Mouse (Mus musculus) heart, postnatal 25 days (tissue): ENCODE data around the gene Phf5a. TPM values are rescaled to one million over a fixed set of nuclear protein-coding genes. Genes with fewer than 3 reads are reported as not detected.

Experiments used
- DNase-seq: peaks from one replicate; pipeline ENCODE4 v3.0.0; 2022; ENCODE audit warnings: low spot score
- intact Hi-C: fragments of 180-260 bp; cut with DNase I; formaldehyde crosslinking; loops from one replicate; pipeline ENCODE4 v1.15.1; 2025
- total RNA-seq, 2 experiments: library from RNA; stranded (reverse); gene quantifications; 2 replicates each; pipeline ENCODE4 v1.2.3; 2021

The Phf5a gene
- total RNA-seq, 2 experiments from 2014 or later: 29.7 to 38.0 TPM

DNA sequence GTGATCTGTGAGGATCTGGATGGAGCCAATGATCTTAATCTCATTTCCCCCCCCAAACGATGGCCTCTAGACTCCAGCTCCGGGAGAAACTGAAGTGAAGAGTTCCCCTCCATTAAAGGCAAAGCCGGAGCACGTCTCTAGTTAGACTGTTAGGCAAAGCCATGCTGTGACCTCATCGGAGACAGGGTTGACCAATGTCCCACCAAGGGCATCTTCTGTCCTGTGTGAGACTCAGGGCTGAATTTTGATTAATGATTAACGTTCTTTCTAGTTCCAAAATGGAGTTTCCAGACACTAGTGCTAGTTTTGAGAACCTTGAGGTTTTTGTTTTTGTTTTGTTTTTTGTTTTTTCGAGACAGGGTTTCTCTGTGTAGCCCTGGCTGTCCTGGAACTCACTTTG, 18.6 kb downstream of the Phf5a start:
- intact Hi-C loops: no loop called here
- no peak for DNase-seq

DNA sequence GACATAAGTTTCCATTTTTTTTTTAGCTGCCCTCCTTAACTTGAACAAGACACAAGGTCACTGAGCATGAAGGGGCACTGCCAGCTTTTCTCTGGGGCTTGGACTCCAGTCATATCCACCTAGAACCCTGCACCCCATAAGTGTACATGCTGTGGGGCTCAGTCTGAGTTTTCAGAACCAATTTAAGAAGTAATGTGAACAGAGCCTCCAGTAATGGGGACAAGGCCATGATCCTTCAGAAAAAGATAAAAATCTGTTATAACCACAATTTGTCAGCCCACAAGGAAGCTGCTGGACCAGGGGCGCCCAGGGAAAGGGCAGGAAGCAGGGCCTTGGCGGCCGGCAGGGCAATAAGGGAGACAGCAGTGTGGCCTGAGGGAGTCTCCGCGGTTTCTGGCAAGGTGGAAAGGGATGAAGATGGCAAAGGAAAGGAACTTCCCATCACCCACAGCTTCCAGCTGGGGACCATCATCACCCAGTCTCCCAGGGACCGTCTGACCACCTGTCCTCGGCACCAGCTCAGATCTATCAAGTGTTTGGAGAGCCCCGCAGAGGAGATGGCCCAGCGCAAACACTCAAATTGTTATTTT, 19.2 kb downstream of the Phf5a start:
- DNase-seq: no peak
- intact Hi-C loops: no loop called here

DNA sequence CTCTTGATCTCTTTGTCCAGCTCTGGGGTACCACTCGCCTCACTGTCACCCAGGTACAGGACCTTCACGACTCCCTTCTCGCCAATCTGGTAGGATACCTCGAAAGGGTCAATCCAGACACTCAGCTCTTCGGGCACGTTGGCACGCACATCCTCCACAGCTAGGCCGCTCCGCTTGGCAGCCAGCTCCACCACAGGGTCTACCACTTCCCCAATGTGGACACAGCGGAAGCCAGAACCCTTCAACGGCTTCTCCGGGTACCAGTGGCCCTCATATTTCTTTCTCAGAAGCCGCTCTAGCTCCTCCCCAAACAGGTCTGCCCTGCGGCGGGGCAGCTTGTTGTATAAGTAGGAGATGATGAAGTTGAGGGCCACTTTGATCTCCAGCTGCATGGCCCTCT, 20.3 kb downstream of the Phf5a start:
- no peak for DNase-seq

DNA sequence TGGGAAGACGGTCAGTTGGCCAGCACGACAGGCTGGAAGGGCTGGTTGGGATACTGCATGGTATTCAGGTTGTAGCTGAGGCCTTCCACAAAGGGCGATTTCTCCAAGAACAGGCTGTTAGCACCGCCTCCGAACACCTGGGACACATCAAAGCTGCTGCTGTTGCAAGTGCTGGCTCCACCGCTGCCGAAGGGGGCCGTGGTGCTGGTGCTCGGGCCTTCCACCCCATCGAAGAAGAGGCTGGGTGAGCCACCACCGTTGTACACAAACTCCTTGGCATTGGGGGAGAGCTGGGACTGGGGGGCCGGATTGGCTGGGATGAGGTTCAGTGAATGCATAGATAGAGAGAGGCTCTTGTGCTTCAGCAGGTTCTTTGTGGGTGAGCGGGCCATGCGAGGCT, 21.0 kb downstream of the Phf5a start:
- DNase-seq: no peak
- intact Hi-C loops: no loop called here

More for the DNA sequence above, 20.3 kb downstream of the Phf5a start:
- intact Hi-C loops: no loop called here

DNA sequence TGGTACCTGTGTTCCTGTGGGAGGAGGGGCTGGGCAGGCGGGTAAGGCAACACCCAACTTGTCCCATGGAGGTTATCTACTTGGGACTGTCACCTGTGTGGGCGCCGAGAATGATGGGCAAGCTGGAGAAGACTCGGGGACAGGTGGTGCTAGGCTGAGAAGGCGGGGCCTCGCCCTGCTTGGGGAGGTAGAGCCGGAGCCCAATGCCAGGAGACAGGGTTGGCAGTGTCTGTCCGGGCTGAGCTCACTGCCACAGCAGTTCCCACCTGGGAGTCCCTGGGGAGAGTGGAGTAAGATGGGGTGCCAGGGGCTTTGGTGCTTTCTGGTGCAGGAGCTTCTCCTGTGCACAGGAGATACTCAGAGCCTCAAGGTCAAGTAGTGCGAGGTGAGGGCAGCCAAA, 22.6 kb downstream of the Phf5a start:
- intact Hi-C loops: no loop called here
- DNase-seq: no peak

GRCm38 (mm10) chr15:81848301-81848700, 23.4 kb downstream of the Phf5a start:
- intact Hi-C loops: no loop called here
- DNase-seq: no peak

GRCm38 (mm10) chr15:81847861-81848260, 23.9 kb downstream of the Phf5a start:
- no peak for DNase-seq
- intact Hi-C loops: no loop called here

DNA sequence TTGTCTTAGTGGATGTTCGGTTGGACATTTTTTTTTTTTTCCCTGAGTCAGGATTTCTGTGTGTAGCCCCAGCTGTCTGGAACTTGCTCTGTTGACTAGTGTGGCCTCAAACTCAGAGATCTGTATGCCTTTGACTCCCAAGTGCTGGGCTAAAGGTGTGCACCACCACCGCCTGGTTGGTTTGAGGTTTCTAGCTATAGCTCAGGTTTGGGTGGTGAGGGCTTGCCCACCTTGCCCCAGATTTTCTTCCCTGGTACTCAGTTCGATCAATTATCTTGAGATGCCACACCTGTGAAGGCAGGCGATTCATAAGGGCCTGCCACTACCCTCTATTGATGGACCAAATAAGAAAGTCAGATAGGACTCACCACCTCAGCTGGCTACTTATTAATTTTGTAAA, 24.6 kb downstream of the Phf5a start:
- intact Hi-C loops: no loop called here
- DNase-seq: no peak

GRCm38 (mm10) chr15:81846755-81847154, 25.0 kb downstream of the Phf5a start:
- intact Hi-C loops: no loop called here
- no peak for DNase-seq

- peak; percentile 73 for DNase-seq
- intact Hi-C loops: no loop called here
These were observed 26.0 kb downstream of the Phf5a start for GRCm38 (mm10) chr15:81845724-81846123.

GRCm38 (mm10) chr15:81845033-81845625, 26.6 kb downstream of the Phf5a start:
- DNase-seq: no peak
- intact Hi-C loops: no loop called here

GRCm38 (mm10) chr15:81842275-81842674, 29.4 kb downstream of the Phf5a start:
- intact Hi-C loops: no loop called here
- no peak for DNase-seq

DNA sequence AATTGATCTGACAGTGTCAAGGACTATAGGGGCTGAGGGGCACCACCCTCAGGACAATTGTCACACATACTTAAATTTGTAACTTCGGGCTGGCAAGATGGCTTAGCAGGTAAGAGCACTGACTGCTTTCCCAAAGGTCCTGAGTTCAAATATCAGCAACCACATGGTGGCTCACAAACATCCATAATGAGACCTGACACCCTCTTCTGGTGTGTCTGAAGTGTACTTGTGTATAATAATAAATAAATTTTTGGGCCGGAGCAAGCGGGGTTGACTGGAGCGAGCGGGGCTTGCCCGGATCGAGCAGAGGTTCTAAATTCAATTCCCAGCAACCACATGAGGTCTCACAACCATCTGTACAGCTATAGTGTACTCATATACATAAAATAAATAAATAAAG, 31.4 kb downstream of the Phf5a start:
- intact Hi-C loops: no loop called here
- no peak for DNase-seq

- peak; percentile 91 for DNase-seq
- intact Hi-C loops: loop anchor here (2.0 kb wide), 1 partner anchor 19 kb away; the partner anchor contains the start of gene Tob2
These were observed 32.1 kb downstream of the Phf5a start for GRCm38 (mm10) chr15:81839634-81840033.

DNA sequence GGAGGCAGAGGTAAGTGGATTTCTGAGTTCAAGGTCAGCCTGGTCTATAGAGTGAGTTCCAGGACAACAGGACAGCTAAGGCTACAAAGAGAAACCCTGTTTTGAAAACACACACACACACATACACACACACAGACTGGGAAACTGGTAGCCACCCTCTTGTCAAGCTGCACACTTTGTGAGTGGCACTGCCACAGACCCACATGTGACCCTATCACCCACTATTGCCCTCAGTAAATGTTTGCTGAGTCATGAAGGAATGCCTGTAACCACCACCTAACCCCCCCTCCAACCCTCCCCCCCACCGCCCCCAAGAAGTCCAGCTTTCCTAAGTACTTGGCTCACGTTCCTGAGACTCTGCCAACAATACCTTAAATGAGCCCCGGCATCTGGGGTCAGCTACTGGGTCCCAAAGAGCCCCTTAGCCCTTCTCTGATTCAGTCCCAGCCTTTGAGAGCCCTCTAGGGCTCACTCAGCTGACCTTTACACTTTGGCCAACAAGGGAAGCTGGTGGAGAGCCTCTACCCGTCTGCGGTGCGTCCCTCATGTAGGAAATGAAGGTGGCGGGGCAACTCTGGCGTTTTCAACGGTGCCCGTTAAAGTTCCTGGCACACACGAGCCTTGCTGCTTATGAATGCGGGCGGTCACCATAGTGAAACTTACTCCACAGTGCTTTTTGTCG, 33.0 kb downstream of the Phf5a start:
- DNase-seq: no peak
- intact Hi-C loops: loop anchor here (2.0 kb wide), 1 partner anchor 20 kb away; the partner anchor contains the start of gene Tob2

GRCm38 (mm10) chr15:81836966-81837920, 34.5 kb downstream of the Phf5a start:
- DNase-seq: no peak
- intact Hi-C loops: no loop called here

- intact Hi-C loops: no loop called here
- peak; percentile 95 for DNase-seq
These were observed 35.4 kb downstream of the Phf5a start for GRCm38 (mm10) chr15:81836124-81836821.

- intact Hi-C loops: no loop called here
- no peak for DNase-seq
These were observed 36.5 kb downstream of the Phf5a start for GRCm38 (mm10) chr15:81835007-81835880.
